Mouse (Mus musculus) monocyte, adult 5-6 weeks (primary cell): ENCODE data around the gene Lrrc2. TPM values are rescaled to one million over a fixed set of nuclear protein-coding genes. Genes with fewer than 3 reads are reported as not detected.

Experiments used
- ATAC-seq: fragments of 153-309, 156-312 bp; replicated peaks from 2 replicates; pipeline ENCODE4 v1.8.0; 2017; ENCODE audit warnings: mild to moderate bottlenecking; ENCODE audit not compliant: low TSS enrichment, insufficient number of reproducible peaks, severe bottlenecking, poor library complexity, low FRiP score
- total RNA-seq: library from RNA; stranded (forward); fragments of 200-1000, 200-491, 200-594 nt; gene quantifications from 3 replicates; pipeline ENCODE4 v1.2.3, GENCODE M21; 2017

The Lrrc2 gene
- total RNA-seq, 1 experiment from 2014 or later, result not detected

- no peak for ATAC-seq
Observed at GRCm38 (mm10) chr9:110965910-110966231, 14.5 kb downstream of the Lrrc2 start.

GRCm38 (mm10) chr9:110979411-110979810, 28.1 kb downstream of the Lrrc2 start:
- ATAC-seq, result no peak

DNA sequence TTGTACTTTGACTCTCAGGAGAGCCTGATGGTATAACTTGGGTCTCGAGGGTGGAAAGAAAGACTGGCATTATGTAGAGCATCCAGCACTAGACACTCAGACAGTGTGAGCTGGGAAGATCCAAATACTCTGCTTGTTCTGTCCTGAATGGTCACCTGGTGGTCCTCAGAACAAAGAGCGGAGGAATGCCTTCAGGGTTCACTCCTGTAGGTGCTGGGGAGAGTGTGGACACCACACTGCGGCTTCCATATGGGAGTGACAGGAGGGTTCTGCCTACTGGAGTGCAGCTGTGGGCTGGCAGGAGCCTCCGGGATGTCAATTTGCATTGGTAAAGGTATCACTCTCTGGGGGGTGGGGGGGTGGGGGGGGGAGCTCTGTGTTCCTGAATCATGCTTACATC, 31.0 kb downstream of the Lrrc2 start:
- no peak for ATAC-seq

DNA sequence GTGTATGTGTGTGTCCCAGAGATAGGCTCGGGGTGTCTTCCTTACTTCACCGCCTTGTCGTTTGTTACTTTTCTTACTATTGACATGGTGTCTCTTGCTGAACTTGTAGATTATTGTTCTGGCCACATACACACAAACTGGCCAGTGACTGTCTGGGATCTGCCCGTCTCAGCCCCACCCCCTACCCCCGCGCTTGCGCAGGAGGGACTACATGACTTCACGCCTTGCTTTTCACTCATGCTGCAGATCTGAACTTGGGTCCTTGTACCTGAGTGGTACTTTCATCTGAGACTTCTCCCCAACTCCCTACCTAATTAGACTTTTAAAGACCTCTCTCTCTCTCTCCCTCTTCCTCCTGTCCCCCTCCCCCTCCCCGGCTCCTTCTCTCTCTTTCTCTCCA, 32.8 kb downstream of the Lrrc2 start:
- no peak for ATAC-seq

DNA sequence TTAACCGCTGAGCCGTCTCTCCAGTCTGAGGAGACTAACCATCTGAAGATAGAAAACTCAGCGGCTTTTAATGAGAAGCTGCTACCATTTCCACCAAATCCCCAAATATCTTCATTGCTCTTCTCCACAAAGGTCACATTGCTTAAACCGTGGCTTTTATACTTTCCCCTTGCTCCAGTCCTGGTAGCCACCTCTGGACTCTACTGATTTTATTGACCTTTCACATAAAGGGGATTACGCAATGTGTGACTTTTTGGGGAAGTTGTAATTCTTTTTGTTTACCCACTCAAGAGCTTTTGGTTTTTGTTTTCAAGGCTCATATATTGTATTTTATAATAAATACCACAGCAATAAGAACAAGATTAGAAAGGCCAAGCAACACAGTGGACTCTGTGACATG, 34.2 kb downstream of the Lrrc2 start:
- no peak for ATAC-seq

DNA sequence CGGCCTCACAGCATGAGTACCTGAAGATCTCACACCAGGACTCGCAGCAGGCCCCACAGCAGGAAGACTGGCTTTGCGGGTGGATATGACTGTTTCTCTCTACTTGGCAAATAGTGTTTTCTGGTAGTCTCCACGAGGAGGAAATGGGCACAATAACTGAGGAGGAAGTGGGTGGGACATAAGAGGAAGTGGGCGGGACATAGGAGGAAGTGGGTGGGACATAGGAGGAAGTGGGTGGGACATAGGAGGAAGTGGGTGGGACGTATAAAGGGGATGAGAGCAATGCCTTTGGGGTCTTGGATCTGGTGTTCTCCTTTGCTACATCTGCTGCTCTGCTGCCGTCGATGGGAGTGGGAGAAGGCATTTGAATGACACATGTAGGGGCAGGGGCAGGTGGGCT, 34.6 kb downstream of the Lrrc2 start:
- no peak for ATAC-seq

DNA sequence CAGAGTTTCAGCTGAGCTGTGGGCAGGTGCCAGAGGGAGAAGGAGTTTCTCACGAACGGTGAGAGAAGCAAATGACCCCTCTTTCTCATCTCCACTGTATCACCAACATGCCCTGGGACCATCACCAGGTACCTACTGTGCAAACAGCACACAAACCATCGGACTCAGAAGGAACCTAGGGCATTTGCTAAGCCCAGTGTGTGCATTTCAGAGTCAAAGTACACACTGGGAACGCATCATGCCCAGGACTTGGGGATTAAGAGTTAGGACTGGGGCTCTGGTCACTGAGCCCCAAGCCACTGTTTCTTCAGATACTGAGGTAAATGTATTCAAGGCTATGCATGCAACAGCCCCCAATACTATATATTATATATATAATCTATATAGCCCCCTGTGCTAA, 36.0 kb downstream of the Lrrc2 start:
- ATAC-seq, result no peak

DNA sequence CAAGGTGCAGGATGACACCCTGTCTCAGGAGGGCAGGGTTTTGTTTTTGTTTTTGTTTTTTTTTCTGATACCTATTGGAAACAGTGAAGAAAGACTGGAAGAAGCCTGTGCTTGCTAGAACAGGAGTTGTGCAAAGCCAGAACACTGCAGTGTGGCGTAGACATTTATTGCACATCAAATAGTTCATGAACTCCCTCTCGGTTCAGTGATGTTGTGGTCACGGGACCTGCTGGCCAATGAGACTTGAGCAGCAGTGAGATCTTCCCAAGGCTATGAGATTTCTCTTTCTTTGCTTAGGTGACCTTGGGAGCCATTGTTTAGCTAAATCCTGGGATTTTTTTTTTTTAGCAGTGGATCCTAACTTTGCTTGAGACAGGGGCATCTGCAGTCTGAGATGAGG, 36.7 kb downstream of the Lrrc2 start:
- no peak for ATAC-seq

DNA sequence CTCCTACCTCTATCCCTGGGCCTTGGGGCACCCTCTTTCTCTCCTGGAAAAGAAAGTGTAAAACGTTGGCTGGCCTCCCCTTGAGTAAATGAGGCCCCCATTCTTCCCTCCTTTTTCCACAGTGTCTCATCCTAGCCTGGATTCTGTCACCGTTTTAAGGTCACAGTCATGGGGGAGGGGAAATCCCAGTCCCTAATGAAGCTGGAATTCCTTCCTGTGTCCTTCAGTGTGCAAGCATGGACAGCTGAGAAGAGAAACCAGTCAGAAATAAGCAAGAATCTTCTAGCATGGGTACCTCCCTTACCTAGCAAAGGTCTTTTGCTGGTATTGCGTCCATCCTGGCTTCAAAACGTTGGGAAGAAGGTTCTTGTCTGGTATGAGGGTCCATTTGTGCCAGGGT, 37.8 kb downstream of the Lrrc2 start:
- ATAC-seq, result no peak

DNA sequence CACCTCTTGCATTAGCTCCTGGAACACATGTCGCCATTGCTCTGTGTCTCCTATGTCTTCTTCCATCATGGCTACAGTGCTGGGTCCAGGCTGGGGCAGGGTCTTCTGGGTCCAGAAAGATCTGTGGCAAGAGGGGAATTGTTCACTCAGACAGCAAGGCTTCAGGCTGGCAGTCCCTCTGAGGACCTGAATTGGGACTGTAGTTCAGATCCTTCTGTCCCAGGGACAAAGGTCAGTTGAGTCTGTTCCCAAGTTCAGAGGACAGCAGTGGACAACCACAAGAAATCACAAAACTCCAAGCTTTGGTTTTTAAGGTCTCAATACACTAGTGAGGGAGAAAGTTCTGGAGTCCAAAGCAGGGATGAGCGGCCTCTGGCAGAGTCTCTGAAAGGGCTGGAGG, 38.2 kb downstream of the Lrrc2 start:
- ATAC-seq, result no peak

DNA sequence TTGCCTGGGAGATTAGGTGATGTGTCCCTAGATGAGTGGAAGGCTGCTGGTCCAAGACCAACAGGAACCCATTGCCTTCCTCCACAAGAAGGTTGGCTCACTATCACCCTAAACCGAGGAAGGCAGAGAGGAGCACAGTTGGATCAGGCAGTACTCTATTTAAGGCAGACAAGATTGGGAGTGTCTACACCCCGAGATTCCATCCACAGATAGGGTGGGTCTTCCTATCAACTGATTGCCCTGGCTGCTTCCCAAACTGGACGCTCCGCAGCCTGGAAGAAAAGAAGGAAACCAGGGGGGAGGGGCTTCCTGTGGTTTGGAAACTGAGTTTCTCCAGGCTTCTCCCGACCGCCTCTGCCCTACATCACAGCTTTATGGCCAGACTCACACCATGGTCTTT, 38.9 kb downstream of the Lrrc2 start, which contains the start of gene Rtp3:
Gene Rtp3 (minus strand): TSS at position 380 of the 400 bp plus-strand sequence.
- no peak for ATAC-seq

DNA sequence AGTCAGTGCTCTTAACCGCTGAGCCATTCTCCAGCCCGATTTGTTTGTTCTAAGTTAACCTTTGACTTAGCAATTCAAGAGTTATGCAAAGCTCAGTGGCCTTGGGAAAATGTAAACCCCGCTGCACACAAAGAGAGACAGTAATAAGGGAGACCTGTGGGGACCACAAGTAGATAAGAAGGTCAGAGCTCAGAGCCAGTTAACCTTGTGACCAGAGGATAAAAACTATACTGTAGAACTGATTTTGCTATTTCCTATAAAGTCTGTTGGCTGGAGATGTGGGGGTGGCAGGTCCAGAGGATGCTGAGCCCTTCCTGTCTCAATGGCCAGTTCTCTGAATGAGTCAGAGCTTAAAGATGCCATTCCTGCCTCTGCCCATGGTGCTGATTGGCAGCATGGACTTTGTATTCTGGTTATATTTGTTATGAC, 42.0 kb downstream of the Lrrc2 start:
- ATAC-seq, result no peak

- peak; percentile 79 for ATAC-seq
Observed at GRCm38 (mm10) chr9:110994716-110995172, 43.4 kb downstream of the Lrrc2 start.

- ATAC-seq, result peak; percentile 92
Observed at GRCm38 (mm10) chr9:110997245-110997644, 45.9 kb downstream of the Lrrc2 start.

DNA sequence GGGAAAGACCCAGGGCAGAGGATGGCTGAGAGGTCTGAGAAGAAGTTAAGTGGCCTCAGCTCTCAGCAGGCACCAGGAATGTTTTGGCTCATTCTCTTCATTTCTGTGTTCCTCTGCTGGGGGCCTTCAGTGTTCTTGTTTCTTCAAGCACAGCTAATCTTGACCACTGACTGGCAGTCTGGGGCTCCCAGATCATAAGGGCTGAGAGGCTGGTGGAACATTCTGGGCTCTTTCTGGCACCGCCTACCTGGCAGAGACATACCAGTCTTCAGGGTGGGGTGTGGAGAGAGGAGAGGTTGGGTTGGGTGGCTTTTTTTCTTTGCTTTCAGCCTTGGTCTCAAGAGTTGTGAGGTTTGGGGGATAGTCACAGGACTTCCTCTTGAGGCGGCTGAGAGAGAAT, 47.7 kb downstream of the Lrrc2 start:
- ATAC-seq, result no peak

DNA sequence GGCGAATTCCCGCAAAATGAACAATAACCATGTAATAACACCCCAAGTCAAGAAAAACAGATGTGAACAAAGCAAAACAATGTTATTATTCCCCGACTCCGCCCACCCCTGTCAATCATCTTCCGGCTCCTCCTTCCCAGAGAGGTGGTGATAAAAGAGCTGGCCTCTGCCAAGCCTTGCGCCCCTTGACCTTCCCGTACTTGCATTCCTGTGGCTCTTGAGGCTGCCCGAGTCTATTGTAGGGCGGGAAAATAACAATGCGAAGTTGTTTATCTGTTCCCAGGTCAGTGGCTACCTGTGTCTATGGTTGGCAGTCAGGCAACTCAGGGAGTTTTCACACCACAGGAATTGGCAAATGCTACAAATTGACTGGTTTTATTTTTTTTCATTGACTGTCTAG, 48.5 kb downstream of the Lrrc2 start:
- no peak for ATAC-seq

GRCm38 (mm10) chr9:111001621-111002020, 50.3 kb downstream of the Lrrc2 start:
- ATAC-seq, result no peak

DNA sequence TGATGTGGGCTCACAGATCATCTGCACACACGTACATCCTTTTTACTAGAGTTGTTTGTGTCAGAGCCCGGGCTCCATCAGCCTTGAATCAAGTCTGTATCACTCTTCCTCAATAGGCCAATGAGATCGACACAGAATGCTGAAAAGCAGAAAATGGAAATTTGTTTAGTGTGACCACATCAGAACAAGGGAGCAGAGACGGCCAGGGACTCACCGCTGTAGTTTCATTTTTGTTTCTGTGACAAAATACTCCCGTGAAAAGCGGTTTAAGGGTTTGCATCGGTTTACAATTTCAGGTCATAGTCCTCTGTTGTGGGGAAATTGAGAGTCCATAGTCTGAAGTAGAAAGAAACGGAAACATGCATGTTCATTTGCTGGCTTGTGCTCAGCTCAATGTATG, 51.9 kb downstream of the Lrrc2 start:
- ATAC-seq, result no peak

DNA sequence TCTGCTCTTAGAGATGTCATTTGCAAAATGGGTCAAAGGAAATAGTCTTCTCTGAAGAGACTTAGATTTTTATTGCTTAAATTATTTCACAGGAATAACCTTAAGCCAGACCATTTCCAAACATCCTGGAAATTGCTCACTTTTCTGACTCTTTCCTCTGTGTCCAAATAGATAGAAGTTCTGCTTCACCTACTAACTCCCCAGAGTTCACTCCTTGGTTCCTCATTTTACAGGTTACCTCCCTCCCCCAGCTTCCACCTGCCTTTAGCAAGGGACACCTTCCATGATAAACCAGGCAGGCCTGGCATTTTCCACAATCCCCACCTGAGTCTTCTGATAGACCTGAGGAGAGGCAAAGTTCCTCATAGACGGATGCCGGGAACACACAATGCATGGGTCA, 55.2 kb downstream of the Lrrc2 start:
- ATAC-seq, result no peak

DNA sequence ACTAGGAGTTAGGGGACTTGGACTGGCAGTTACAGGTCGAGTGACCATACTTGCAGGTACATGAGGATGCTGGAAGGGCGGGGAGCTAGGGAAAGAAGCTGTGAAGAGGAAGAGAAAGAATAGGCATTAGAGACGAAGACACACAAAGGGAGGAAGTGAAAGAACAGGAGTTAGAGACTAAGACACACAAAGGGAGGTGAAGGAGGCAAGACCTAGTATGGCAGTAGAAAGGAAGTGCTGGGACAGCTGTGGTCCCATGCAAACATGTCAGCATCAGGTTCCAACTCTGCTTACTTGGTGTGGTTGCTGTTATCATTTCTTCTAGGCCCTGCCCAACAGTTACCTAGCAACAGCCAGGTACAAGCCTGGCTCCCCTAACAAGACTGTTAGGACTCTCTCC, 58.4 kb downstream of the Lrrc2 start:
- no peak for ATAC-seq

DNA sequence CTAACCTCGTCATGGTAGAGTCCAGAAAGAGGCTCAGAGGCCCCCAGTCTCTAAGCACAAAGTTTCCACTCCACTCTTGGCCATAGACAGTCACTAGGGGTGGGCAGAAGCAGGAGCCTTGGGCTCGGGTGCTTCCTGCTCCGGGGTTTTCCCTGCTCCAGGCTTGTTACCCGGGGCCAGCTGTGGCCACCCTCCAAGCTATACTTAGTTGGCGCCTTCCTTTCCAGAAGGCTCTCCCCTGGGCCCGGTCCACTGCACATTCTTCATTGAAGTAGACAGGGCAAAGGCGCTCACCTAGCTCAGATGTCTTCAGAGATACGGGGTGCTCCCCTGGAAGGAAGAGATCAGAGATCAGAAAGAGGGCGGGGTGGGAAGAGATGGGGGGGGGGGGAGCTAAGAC, 60.2 kb downstream of the Lrrc2 start:
- ATAC-seq, result no peak

DNA sequence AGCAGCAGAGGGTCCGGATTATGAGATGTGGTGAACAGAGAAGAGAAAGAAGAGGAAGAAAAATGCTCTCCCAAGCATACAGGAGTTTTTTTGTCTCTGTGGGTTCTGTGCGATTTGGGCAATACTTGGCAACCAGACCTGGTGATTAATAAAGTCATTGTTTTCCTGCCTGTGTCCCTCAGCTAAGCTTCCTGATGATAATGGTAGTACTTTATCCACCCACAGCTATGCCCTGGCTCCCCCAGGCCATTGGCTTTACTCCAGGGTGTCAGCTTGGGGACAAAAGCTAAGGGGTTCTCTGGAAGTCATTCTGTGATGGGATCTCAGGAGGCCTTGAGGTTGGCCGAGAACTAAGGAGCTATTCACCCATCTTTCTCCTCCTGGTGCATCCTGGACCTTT, 60.7 kb downstream of the Lrrc2 start:
- no peak for ATAC-seq
